Mouse (Mus musculus) CH12F3 (cell line): ENCODE measurements around the gene Jazf1.

Experiments
- in situ Hi-C: fragments of 300-500 bp; cut with MboI; formaldehyde crosslinking; loops from 2 replicates; pipeline ENCODE4 v1.14.3; 2020; ENCODE audit warnings: low sequenced_read_pairs

Gene Jazf1

DNA sequence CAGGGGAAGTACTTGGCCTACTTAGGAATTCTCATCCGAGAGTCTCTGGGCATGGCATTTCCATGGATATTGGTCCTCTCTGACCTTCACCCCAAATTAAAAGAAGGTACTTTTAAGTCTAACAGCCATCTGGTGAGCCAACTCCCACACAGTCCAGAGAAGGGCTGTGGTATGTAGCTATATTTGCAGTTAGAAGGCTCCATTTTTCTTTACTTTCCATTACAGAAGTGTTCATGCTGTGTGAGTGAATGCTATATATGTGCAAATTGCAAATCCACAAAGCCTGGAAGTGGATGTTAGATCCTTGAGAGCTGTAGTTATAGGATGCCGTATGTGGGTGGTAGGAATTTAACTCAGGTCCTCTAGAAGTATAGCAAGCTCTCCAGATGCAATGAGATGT lies 245.8 kb downstream of the Jazf1 start:
- in situ Hi-C loops = no loop called here

DNA sequence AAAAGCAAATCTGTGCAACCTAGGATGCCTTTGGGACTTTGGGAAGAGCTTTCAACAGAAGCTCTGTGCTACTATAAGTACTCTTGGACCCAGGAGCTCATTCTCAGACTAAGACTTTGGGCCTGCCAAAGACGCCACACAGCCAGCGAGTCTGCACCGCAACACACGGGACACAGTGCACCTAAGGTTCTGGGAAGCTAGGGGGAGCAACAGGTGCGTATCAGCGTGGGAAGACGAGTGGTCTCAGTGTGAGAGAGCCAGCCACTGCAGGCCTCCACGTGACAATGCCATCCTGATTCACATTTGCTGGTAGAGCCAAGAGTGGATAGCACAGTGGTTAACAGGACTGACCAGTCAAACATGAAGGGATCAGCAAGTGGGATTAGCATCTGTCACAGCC lies 249.1 kb downstream of the Jazf1 start:
- in situ Hi-C loops = no loop called here

DNA sequence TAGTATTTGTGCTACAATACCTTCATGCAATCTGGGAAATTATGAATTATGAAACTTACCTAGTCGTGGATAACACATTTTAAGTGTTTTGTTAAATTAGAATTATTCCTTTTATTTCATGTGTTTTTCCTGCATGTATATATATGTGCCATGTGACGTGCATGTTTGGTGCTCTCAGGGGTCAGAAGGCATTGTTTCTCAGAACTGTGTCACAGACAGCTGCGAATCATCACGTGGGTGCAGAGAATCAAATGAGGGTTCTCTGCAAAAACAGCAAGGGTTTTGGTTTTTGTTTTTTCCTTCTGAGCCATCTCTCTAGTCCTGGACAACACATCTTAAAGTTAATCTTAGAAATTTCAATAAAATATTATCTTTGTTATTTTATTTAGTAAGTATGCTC lies 250.4 kb downstream of the Jazf1 start:
- in situ Hi-C loops = no loop called here

DNA sequence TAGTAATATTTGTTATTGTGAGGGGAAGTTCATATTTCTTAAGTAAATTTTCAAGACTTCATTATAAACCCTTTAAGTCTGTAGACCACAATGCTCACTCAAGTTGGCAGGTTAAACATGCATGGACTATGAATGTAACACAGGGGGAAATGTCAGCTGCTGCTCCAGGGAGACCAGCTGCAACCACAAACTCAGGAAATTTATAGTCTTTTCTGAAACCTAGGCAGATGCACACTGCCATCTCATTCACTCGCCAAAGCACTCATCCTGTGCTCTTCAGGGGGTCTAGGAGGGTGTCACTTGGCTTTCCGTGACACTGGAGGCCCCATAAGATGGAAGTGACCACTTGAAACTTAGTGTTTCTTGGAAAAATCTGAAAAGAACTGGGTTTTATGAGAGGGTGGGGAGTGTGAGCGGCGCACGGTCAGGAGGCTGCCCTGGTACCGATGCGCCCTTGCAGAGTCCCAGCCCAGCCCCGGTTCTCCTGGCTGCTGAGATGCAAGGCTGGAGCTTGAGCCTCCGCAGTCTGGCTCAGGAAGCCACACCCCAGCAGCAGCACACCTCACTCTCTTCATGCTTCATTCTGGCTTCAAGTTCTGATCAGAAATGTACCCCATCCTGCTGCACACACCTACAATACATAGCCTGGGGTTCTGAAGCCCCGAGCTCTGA lies 251.1 kb downstream of the Jazf1 start:
- in situ Hi-C loops = no loop called here

DNA sequence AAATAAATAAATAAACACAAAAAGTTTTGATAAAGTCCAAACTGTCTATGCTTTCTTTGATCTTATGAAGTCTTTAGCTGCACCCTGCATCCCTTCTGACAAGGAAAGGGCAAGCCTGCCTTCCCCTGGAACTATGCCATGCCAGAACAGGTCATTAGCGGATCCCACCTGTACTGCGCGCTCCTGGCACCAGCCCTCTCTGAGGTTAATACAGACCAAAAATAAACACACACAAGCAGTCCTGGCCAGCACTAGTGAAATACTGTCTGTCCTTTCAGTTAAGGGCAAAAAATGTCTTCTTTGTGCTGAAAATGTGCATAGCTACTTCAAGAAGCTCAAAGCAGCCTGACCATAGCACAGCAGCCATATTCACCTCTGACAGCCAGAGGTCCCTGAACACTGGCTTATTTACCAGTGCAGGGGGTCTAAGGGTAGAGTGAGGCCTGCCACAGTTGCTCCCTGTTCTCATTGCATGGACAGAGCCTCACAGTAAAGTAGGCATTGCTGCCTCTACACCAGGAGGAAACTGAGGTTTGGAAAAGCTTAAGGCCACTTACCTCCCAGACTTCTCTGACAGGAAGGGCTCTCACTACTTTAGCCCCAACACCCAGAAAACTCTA lies 263.1 kb downstream of the Jazf1 start:
- in situ Hi-C loops = no loop called here

DNA sequence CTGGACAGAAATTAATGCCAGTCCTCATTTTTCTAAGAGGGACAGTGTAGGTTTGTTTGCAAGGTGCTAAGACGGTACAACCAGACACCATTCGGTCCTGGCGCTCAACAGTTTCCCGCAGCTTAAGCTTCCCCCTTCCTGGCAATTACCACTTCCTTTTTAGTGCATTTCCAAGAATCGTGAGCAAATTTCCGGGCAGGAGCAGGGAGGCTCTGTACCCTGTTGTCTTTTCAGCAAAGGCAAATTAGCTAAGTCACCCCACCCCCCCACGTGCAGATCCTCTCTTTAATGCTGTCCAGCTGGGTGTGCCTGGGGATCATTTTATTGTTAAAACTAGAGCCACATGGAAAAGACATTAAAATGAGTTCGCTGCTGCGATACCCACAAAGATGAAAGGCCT lies 266.2 kb downstream of the Jazf1 start:
- in situ Hi-C loops = no loop called here

DNA sequence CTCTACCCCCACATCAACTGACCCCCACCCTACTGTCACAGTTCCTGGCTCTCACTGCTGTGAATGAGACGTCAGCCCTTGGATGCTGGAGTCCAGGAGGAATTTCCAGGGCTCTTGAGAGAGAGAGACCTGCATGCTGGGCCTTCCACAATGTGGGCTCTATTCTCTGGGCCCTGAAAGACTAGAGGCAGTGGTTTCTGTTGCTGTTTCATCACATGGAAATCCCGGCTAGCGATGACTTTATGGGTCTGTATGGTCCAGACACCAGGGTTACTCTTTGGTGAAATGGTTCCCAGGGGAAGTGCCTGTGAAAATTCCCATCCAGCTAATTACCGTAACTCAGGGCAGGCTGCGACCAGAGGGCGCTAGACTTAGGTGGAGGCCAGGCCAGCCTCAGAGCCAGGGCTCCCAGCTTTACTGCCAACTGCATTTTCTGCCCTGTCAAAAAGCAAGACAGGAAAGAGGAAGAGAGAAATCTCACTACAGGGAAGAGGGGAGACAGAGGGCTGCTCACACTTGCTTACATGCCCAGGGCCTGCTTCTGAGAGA lies 271.1 kb downstream of the Jazf1 start:
- in situ Hi-C loops = no loop called here

DNA sequence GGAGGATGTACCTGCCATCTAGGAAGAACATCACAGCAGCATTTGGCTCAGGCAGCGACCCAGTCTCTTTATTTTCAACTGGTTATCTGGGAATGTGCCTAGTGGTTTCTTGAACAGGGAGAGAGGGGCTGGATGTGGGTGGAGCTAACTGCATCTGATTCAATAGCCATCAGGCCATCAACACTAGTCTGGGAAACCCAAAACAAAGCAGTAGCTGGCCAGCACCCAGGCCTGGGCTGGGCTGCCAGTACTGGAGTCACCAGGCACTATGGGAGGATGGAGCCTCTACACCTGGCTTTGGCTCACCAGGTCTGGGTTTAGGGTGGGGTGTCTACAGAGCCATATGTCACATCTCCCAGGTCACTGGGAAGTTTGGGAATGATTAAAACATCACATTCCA lies 271.7 kb downstream of the Jazf1 start:
- in situ Hi-C loops = no loop called here

DNA sequence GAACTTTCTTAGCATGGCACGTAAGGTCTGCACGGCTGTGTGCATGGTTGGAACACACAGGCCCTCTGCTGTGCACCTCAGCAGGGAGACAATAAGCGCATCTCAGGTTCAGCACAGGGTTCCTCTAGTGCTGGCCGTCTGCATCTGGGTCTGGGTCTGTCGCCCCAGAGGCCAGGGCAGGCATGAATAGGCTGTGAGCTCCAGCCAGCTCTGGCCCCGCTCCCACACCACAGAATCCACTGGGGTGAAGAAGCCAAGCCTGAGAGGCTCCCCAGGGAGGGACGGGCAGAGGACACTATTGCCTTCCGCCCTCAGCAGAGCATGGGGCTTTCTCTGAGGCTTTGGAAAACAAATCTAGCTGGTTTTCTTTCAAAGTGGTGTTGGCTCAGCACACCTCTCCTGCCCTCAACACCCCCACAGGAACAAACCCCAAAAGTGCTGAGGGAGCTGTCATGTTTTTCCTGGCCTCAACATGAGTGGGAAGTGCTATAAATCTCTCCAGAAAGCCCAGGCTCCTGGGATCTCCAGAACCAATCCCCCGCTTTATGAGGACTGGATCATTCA lies 272.3 kb downstream of the Jazf1 start:
- in situ Hi-C loops = no loop called here

DNA sequence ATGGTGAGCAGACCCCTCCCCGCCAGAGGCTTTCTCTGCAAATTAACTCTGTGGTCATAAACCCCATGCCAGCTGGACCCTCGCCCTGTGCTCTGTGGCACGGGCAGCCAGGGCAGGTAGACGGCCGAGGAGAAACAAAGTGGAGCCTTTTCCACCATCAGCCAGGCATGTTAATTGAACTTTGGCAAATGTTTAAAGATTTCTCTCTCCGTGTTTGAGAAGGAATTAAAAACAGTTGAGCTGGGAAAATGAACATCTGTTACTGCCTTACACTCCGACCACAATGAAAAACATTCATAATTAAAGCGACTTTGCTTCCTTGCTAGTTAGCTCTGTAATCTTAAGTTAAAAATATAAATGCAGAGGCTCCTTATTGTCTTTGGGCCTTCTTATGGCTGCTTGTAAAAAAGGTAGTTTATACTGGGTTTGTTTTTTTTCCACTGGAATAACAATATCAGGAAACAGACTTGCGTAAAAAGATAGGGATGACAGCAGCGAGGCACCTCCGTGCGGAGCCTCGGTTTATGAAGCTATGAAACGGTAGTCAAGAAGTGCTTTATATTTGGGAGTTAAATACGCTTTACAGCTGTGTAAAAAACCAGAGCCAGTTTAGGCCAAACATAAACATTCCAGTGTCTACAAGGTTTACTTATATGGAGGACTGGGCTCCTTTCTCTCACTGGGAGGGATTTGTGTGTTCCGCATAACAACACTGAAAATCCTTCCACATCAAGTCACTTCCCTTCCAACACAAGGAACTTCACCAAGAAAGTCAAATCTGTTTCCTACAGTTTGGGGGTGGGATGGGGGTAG lies 273.2 kb downstream of the Jazf1 start:
- in situ Hi-C loops = no loop called here

DNA sequence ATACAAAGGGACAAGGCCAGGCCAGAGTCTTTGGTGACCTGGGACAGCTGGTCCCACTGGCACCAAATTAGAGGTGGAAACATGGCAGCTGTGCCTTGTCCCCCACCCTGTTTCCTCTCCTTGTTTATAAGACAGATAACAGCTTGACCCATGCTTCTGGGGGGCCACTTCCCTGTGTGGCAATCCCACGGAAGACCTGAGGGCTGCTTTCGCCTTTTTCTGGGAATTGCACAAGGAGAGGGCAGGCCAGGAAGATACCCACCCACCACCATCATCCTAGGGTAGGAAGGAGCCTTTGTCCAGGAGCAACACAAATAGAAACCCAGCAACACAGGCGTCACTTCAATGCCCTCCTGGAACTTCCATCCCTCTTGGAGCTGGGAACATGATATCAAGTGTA lies 276.0 kb downstream of the Jazf1 start:
- in situ Hi-C loops = no loop called here

DNA sequence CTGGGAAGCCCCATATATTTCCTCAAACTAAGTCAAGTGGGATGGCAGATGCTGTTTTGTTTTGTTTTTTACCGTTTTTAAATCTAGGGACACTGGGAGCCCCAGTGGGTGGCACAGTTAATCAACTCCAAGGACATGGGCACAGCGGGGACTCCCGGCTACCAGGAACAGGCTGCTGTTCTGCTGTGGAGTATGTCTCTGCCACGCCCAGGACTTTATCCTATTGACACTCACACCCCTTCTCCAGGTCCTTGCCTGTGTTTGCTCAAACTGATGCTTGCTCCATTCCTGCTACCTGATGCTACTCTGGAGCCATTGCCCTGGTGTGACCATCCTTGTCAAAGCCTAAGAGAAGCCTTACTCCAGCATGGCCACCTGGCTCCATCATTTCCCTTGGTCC lies 277.6 kb downstream of the Jazf1 start:
- in situ Hi-C loops = no loop called here

DNA sequence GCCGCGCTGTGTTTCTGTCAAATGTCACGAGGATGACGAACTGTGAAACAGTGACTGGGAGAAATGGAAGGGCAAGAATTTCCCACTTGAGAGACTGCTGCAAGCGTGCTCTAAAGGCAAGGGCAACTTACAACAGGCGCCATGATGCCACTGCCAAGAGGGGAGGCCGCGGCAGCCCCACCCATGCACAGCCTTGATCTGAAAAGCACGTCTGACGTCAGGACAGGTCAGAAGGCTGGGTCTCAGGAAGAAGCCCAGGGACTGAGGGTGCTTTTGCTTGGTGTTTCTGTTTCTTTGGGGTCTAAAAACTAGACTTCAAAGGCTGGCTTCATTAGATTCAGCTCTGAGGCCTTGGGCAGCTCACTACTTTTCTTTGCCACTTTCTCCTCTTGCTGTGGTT lies 278.1 kb downstream of the Jazf1 start:
- in situ Hi-C loops = no loop called here

DNA sequence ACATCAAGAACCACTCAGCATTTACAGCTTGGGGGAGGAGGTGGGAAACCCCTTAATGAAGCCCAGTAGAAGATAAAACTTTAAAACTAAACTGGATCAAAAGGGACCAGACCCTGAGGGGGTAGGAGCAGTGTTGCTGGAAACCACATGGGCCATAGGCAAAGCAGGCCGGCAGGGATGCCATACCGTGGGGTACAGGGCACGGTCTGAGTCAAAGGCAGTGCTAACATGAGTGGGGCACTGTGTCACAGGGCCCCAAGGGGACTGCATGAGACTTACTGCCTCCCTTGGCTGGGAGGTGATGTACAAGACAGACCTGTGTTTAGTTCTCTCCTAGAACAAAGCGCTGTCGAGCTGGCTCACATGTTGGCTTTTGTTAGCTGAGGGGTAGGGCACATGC lies 288.9 kb downstream of the Jazf1 start:
- in situ Hi-C loops = no loop called here

DNA sequence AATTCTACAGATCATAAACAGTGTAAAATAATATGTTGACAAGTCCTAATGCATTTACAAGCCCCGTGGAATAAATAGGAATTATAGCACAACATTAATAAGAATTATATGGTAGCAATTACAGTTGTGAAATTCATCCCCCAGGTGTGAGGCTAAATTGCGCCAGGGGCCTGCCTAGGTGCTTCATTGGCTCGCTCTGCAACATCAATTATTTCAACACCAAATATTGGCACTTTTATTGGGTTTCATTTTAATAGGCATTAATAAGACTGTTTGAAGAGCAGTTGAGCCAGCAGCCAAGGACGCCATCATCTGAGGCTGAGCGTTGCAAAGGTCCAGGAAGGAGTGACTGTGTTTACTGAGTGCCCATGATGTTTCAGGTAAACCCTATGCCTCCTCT lies 289.9 kb downstream of the Jazf1 start:
- in situ Hi-C loops = no loop called here

DNA sequence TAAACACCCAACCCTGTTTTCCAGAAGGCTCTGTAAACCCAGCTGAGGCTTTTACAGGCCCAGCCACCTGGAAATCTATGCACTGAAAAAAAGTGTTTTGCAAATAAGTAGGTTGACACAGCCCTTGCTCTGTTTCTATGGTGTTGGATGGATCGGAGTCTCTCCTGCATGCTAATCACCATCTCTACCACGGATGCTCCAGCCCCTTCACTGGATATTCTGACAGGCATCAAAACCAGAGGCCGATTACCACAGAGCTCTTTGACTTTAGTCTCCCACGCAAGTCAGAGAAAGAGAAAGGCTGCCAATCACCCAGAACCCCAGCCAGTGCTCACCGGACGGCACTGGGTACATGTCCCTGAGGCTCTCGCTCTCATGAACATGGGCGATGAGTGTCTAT lies 291.4 kb downstream of the Jazf1 start:
- in situ Hi-C loops = no loop called here

DNA sequence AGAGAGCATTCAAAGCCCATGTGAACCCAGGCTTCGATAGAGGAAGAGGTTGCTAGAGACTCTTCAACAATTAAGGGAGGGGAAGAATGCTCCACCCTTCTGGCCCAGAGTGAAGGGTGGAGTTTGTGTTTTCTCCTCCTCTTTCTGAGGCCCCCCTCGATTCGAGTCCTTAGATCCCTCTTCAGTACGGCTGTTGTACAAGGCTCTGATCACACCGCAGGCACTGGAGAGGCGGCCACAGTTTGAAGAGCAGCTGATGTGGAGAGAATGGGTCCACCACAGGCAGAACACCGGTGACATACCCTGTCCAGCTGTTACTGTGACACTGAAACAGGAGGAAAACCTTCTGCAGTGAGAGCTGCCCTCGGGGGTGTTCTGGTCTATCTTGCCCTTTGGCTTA lies 292.5 kb downstream of the Jazf1 start:
- in situ Hi-C loops = no loop called here

DNA sequence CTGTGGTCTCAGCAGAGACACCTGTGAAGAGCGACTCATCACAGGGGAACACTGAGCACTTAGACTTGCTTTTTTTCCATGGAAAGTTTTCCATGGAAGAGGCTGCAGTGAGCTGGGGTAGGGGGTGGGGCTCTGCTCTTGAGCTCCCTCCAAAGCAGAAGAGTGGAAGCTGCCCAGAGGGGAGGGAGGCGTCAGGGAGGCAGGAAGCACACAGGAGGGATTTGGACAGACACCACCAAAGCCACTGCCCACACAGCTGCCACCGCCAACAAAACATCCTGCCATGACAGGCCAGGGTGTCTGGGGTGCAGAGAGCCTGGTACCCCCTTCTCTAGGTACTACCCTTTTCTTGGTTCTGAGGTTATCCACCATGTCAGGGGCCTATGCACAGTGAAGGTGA lies 293.1 kb downstream of the Jazf1 start:
- in situ Hi-C loops = no loop called here

DNA sequence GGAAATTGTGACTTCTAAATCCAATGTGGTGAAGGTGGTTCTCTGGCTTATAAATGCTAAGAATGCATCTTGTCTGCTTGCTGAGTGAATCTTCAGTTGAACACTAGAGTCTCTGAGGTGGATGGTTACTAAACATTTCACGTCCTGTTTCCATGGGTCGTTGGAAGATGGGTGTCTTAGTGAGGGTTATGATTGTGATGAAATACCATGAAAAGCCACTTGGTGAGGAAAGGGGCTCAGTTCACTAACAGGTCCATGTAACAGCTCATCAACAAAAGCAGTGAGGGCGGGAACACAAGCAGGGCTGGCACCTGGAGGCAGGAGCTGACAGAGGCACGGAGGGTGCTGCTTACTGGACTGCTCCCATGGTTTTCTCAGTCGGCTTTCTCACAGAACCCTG lies 295.3 kb downstream of the Jazf1 start:
- in situ Hi-C loops = no loop called here

DNA sequence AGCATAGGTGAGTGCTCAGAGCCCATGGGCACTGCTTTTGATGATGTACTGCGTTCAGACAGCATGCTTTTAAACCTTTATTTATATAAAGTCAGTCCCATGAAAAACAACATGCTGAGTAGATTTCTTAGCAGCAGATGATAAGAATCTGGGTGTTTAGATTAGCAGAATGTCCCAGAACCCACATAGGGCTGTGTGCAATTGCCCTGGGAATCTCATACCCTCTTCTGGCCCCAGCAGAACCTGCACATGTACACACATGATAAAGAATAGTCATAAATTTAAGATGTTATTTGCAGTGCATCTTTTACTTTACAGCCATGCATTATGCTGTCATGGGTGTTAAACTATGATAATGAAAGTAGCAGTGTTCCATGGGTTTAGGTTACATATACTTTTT lies 297.6 kb downstream of the Jazf1 start:
- in situ Hi-C loops = no loop called here

DNA sequence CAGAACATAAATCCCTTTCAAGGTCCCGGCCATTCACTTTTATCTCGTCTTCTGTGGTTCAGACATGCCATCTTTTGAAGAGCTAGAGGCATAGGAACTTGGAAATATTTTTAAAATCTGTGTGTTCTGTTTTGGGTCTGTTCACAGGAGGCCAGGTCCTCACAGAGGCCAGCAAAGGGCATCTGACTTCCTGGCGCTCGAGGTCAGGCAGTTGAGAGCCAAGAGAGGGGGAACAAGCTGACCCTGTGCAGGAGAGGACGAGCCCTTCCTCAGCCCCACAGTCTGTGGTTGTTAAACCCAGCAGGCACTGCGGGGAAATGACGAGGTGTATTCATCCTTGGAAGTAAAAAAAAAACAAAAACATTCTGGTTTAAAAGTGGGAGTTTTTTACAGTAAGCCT lies 303.2 kb downstream of the Jazf1 start:
- in situ Hi-C loops = no loop called here

DNA sequence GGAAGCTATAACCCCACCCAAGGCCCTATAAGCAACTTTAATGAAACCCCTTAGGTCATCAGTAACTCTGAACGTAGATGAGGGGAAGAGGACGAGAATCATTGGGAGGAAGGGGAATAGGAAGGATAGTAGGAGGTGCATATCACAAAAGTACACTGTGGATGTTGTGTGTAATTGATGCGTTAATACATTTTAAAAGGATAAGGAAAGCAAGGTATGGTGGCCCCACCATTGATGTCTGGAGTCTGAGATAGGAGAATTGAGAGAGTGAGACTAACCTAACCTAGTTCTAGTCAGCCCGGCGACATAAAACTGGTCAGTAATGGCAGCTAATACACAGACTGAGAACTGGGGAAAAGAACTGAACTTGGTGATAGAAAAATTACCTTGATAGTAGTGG lies 315.6 kb downstream of the Jazf1 start:
- in situ Hi-C loops = no loop called here
